Mouse (Mus musculus): ENCODE results near the gene Gm10220. TPM values are rescaled to one million over a fixed set of nuclear protein-coding genes. Genes with fewer than 3 reads are reported as not detected.
A peak's percentile ranks its signal among the peaks of the same experiment; 100 is the strongest.
"Not testable (repeated sequence)": the region's sequence is repeated elsewhere in the genome, so short reads cannot be mapped to it uniquely, and the experiment has no call there.

The Gm10220 gene
- total RNA-seq (2021), result not detected

DNA sequence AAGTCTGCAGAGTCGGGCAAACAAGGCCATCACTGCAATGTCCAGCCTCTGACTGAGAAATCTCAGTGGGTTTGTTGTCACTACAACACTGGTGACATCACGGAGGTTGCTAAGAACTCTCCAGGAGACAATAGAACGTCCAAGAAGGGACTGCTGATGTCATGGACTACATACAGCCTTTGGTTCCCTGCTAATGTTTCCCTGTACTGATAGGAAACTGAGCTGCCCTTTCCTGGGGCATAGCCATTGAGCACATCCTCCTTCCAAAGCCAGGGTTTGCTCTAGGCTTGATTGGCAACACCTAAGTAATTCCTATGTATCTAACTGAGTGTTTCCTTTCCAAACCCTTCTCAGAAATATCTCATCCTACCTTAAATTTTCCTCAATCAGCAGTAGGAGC lies at the start of gene Gm10220:
Gm10220 (minus strand) TSS at position 101 of the 400 bp plus-strand sequence.
- DNase-seq (ENCODE audit: extremely low spot score in 1 of 2, low spot score in 2 of 2); intact Hi-C loops (cut with DNase I): not testable (repeated sequence)

DNA sequence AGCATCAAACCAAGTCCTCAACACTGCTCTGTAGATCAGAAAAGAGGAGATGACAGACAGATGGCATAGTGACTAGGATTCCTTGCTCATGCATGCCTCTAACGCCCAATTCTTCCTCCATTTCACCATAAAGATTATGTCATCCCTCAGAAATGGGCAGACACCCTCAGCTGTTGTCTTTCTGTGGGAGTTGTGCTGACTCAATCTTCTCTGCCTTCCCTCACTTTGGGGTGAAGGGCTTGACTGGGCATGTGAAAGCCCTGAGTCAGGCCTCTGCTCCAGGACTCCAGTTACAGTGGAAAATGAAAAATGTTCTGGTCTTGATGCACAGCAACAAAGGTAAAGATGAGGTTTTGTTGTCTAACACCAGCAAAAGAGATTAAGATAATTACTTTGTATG lies 48.6 kb upstream of the Gm10220 start:
- intact Hi-C loops (cut with DNase I), result no loop called here

GRCm38 (mm10) chr5:26165791-26166165 lies 44.6 kb upstream of the Gm10220 start:
- intact Hi-C loops (cut with DNase I), result no loop called here

More for the DNA sequence above, 48.6 kb upstream of the Gm10220 start:
- no peak for DNase-seq (ENCODE audit: extremely low spot score in 1 of 2, low spot score in 2 of 2)

DNA sequence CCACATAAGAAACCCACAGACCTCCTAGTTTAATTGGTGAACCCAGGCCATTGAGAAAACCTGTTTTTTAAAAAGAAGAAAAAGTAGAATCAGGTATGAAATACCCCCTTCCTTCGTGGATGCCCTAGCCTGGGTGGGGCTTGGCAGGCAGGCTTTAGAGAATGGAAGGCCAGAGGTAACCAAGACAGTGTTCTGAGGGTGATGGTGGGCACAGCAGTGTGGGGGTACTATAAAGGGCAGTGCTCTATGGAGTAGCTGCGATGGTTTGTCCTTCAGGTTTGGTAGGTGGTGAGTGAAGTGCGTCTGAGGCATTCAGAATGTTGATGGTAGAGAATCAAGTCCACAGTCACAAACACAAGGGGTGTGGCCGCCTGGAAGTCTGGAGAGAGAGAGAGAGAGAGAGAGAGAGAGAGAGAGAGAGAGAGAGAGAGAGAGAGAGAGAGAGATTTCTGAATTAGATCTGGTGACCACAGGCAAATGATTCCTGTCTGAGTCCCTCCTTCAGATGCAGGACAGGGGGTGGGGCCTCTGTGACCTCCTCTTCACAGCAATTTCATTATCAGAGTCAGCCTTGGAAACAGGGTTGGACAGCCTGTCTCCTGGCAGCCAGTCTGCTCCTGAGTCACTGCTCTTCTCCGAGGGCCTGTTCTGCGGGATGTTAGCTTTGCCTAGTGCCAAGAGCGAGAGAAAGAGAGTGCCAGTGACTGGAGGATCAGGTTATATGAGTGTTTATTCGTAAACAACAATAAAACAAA lies 44.0 kb upstream of the Gm10220 start:
- intact Hi-C loops (cut with DNase I), result no loop called here
- no peak for DNase-seq (ENCODE audit: extremely low spot score in 1 of 2, low spot score in 2 of 2)

More at GRCm38 (mm10) chr5:26165791-26166165, 44.6 kb upstream of the Gm10220 start:
- DNase-seq (ENCODE audit: extremely low spot score in 1 of 2, low spot score in 2 of 2), result no peak

DNA sequence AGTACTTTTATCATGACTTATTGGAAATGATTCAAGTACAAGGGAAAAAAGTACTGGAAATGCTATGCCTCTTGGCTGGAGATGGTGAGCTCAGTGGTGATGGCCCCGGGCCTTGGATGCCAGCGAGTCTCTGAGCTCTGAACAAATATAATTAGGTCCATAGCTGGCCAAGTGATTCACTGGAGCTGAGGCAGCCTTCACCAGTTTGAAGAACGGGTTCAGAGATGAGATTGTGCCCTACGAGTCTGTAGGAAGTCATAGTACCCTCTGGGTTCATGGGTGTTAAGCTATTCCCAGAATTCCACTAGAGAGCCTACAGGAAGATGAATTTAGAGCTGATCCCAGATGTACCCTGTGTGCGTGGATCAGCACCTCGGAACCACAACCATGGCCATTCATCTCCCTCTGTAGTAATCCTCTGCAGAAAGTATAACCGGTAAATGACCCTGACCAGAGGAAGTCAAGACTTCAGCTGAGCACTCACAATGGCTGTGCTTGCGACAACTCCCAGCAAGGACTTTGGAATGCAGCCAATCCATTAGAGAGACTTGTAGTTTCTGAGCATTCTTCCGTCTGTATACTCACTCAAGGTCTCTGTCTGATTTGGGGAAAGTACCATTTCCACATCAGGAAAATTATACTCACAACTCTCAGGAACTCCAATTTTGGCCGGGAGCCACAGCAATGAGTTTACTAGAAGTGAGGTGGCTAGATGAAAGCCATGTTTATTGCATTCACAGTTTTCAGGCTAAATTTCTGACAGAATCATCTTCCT lies 36.4 kb upstream of the Gm10220 start:
- intact Hi-C loops (cut with DNase I), result no loop called here
- DNase-seq (ENCODE audit: extremely low spot score in 1 of 2, low spot score in 2 of 2), result no peak

- DNase-seq (ENCODE audit: extremely low spot score in 1 of 2, low spot score in 2 of 2), result no peak
- intact Hi-C loops (cut with DNase I), result no loop called here
Measured at GRCm38 (mm10) chr5:26142891-26143290, 21.7 kb upstream of the Gm10220 start.

DNA sequence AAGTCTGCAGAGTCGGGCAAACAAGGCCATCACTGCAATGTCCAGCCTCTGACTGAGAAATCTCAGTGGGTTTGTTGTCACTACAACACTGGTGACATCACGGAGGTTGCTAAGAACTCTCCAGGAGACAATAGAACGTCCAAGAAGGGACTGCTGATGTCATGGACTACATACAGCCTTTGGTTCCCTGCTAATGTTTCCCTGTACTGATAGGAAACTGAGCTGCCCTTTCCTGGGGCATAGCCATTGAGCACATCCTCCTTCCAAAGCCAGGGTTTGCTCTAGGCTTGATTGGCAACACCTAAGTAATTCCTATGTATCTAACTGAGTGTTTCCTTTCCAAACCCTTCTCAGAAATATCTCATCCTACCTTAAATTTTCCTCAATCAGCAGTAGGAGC lies 16.0 kb downstream of the Gm10220 start, which contains the start of gene 5031410I06Rik:
5031410I06Rik (minus strand) TSS at position 101 of the 400 bp plus-strand sequence.
- intact Hi-C loops (cut with DNase I); DNase-seq (ENCODE audit: extremely low spot score in 1 of 2, low spot score in 2 of 2): not testable (repeated sequence)

DNA sequence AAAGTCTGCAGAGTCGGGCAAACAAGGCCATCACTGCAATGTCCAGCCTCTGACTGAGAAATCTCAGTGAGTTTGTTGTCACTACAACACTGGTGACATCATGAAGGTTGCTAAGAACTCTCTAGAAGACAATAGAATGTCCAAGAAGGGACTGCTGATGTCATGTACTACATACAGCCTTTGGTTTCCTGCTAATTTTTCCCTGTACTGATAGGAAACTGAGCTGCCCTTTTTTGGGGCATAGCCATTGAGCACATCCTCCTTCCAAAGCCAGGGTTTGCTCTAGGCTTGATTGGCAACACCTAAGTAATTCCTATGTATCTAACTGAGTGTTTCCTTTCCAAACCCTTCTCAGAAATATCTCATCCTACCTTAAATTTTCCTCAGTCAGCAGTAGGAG lies 32.0 kb downstream of the Gm10220 start, which contains the start of gene Gm10471:
Gm10471 (minus strand) TSS at position 101 of the 400 bp plus-strand sequence.
- DNase-seq (ENCODE audit: extremely low spot score in 1 of 2, low spot score in 2 of 2); intact Hi-C loops (cut with DNase I): not testable (repeated sequence)

GRCm38 (mm10) chr5:26079023-26079422 lies 42.2 kb downstream of the Gm10220 start:
- intact Hi-C loops (cut with DNase I), result not testable (repeated sequence)

DNA sequence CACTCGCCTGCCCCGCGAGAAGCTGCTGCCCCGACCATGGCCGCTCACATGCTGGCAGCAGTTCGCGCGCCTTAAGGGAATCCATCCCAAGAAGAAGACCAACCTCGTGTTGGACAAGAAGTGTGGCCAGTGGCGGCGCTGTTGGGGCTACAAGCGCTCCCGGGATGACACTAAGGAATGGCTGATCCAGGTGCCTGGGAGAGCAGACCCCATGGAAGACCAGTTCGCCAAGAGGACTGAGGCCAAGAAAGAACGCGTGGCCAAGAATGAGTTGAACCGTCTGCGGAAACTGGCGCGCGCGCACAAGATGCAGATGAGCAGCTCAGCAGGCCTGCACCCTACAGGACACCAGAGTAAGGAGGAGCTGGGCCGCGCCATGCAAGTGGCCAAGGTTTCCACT lies 50.5 kb downstream of the Gm10220 start:
- intact Hi-C loops (cut with DNase I), result no loop called here
- peak in 1 of 2 experiments; percentile 14 for DNase-seq (ENCODE audit: extremely low spot score in 1 of 2, low spot score in 2 of 2)

More at GRCm38 (mm10) chr5:26079023-26079422, 42.2 kb downstream of the Gm10220 start:
- not testable (repeated sequence) for DNase-seq (ENCODE audit: extremely low spot score in 1 of 2, low spot score in 2 of 2)

Other genes starting within 250 kb of the Gm10220 start
- not detected for gene Gm21663, start 179.0 kb downstream of the Gm10220 start, total RNA-seq (2021)
- not detected for gene Gm21671, start 167.0 kb downstream of the Gm10220 start, total RNA-seq (2021)
- not detected for gene Gm21680, start 148.8 kb downstream of the Gm10220 start, total RNA-seq (2021)
- not detected for gene Gm21698, start 132.8 kb downstream of the Gm10220 start, total RNA-seq (2021)
- not detected for gene Gm1979, start 116.6 kb downstream of the Gm10220 start, total RNA-seq (2021)
- not detected for gene Gm5862, start 98.5 kb downstream of the Gm10220 start, total RNA-seq (2021)
- not detected for gene Speer4a, start 81.9 kb downstream of the Gm10220 start, total RNA-seq (2021)
- not detected for gene Gm7347, start 62.8 kb downstream of the Gm10220 start, total RNA-seq (2021)
- gene Gm10471, start 32.1 kb downstream of the Gm10220 start, total RNA-seq (2021), result not detected
- not detected for gene 5031410I06Rik, start 16.1 kb downstream of the Gm10220 start, total RNA-seq (2021)
- under 1 TPM in 1 of 2 experiments, not detected in 1; 0.34 TPM for gene Gm7361, start 136.3 kb upstream of the Gm10220 start, total RNA-seq (2021)

Data from left cerebral cortex, postnatal 10 days (tissue).